Mouse (Mus musculus) forebrain, embryonic 14.5 days (tissue): Measurements from ENCODE around the gene Prss53. TPM values are rescaled to one million over a fixed set of nuclear protein-coding genes. Genes with fewer than 3 reads are reported as not detected.

Experiments
- ATAC-seq: fragments of 200-750 bp; cut with Nextera tagmentation; 2 replicates; pipeline ENCODE4 v1.8.0; 2017; ENCODE audit warnings: mild to moderate bottlenecking, moderate library complexity
- DNase-seq: peaks from one replicate; pipeline ENCODE4 v3.0.0-alpha.2; 2015; ENCODE audit warnings: low spot score
- H3K27ac ChIP-seq: fragments of 300-500 bp; sonication (generic); 2 replicates; pipeline ENCODE4 v1.5.1; 2014; ENCODE audit warnings: low read depth, mild to moderate bottlenecking, control low read depth, low read length, moderate library complexity
- H3K27me3 ChIP-seq: fragments of 300-500 bp; sonication (generic); replicated peaks from 2 replicates; pipeline ENCODE4 v1.6.1; 2014; ENCODE audit warnings: low read length, control low read depth, mixed read lengths; ENCODE audit not compliant: control insufficient read depth, insufficient read depth
- H3K36me3 ChIP-seq: fragments of 300-500 bp; sonication (generic); 2 replicates; pipeline ENCODE4 v1.6.1; 2014; ENCODE audit warnings: low read length, control low read depth; ENCODE audit not compliant: control insufficient read depth, insufficient read depth
- H3K4me1 ChIP-seq: fragments of 300-500 bp; sonication (generic); 2 replicates; pipeline ENCODE4 v1.6.1; 2014; ENCODE audit warnings: antibody characterized with exemption, low read length, control low read depth; ENCODE audit not compliant: control insufficient read depth, insufficient read depth
- H3K4me2 ChIP-seq: fragments of 300-500 bp; sonication (generic); 2 replicates; pipeline ENCODE4 v1.6.1; 2014; ENCODE audit warnings: mild to moderate bottlenecking, control low read depth, low read length
- H3K4me3 ChIP-seq: fragments of 300-500 bp; sonication (generic); 2 replicates; pipeline ENCODE4 v1.5.1; 2014; ENCODE audit warnings: low read depth, low read length, control low read depth
- H3K9ac ChIP-seq: fragments of 300-500 bp; sonication (generic); 2 replicates; pipeline ENCODE4 v1.6.1; 2014; ENCODE audit warnings: mild to moderate bottlenecking, low read length, control low read depth, moderate library complexity
- H3K9me3 ChIP-seq: fragments of 300-500 bp; sonication (generic); replicated peaks from 2 replicates; pipeline ENCODE4 v1.6.1; 2016; ENCODE audit warnings: low read length, control low read depth, mixed read lengths; ENCODE audit not compliant: control insufficient read depth
- WGBS: fragments of 180-500 bp; shearing (Covaris S2); extraction: QIAGEN DNeasy Blood & Tissue Kit; methylation state at CpG from one replicate; pipeline ENCODE4 v1.1.7; 2014; 5-methylcytosine and 5-hydroxymethylcytosine counted together
- polyA plus RNA-seq: library from polyadenylated mRNA; unstranded; fragments of >200 nt; fragmentation: Nextera tagmentation; extraction: Ambion mirVana; gene quantifications from 2 replicates; pipeline ENCODE4 v1.2.1, GENCODE M21; 2014

Gene Prss53
- polyA plus RNA-seq, 1 experiment from 2014 or later = 0.61 TPM

GRCm38 (mm10) chr7:127919290-127919689 lies 28.5 kb upstream of the Prss53 start:
- H3K4me3 ChIP-seq = no peak overlapping the region
- ATAC-seq = no peak
- H3K4me2 ChIP-seq = no peak overlapping the region
- H3K9me3 ChIP-seq = no peaks in the 10 kb centered on the region
- H3K27ac ChIP-seq = no peak overlapping the region
- 77% methylated on average over 7 of the region's 7 CpGs for WGBS
- H3K9ac ChIP-seq = no peak overlapping the region
- no peaks in the 10 kb centered on the region for H3K4me1 ChIP-seq
- no peaks in the 10 kb centered on the region for H3K27me3 ChIP-seq
- no peak for DNase-seq
- H3K36me3 ChIP-seq = peaks cover 68% of the 10 kb centered on the region

- Histone ChIP-seq H3K9me3 (no peaks in the 10 kb centered on the region), H3K4me1 (peaks cover under 1% of the 10 kb centered on the region; the same call in 1 of the 2 replicates), H3K4me2 (no peak overlapping the region), H3K9ac (no peak overlapping the region), H3K27me3 (no peaks in the 10 kb centered on the region), H3K27ac (no peak overlapping the region), H3K36me3 (peaks cover 58% of the 10 kb centered on the region), H3K4me3 (no peak overlapping the region)
- ATAC-seq (no peak), DNase-seq (peak; percentile 29)
- WGBS = 57% methylated on average over 3 of the region's 3 CpGs
These were observed 27.4 kb upstream of the Prss53 start for GRCm38 (mm10) chr7:127918203-127918602.

GRCm38 (mm10) chr7:127915293-127915692 lies 24.5 kb upstream of the Prss53 start:
- Histone ChIP-seq H3K27ac (no peak overlapping the region), H3K4me2 (no peak overlapping the region), H3K9me3 (no peaks in the 10 kb centered on the region), H3K4me1 (peaks cover 4% of the 10 kb centered on the region; the same call in 1 of the 2 replicates), H3K4me3 (no peak overlapping the region), H3K27me3 (no peaks in the 10 kb centered on the region), H3K36me3 (peaks cover 38% of the 10 kb centered on the region), H3K9ac (no peak overlapping the region)
- DNase-seq = no peak
- no peak for ATAC-seq
- WGBS = 92% methylated on average over 12 of the region's 12 CpGs

- H3K9me3 ChIP-seq = no peaks in the 10 kb centered on the region
- 31% methylated on average over 4 of the region's 4 CpGs for WGBS
- peaks cover 45% of the 10 kb centered on the region for H3K36me3 ChIP-seq
- peaks cover 4% of the 10 kb centered on the region; the same call in 1 of the 2 replicates for H3K4me1 ChIP-seq
- peak overlapping the region; percentile 76 for H3K9ac ChIP-seq
- DNase-seq (no peak), ATAC-seq (no peak)
- H3K4me2 ChIP-seq = peak overlapping the region; percentile 58
- H3K27me3 ChIP-seq = no peaks in the 10 kb centered on the region
- peak overlapping the region; percentile 90 for H3K4me3 ChIP-seq
- H3K27ac ChIP-seq = no peak overlapping the region
These were observed 22.2 kb upstream of the Prss53 start for GRCm38 (mm10) chr7:127912938-127913337.

- H3K4me3 ChIP-seq = peak within 1 kb of the TSS; percentile 90
- WGBS = under 1% methylated on average over 40 of the region's 40 CpGs
- H3K9ac ChIP-seq = peak within 1 kb of the TSS; percentile 76
- peaks cover 45% of the 10 kb centered on the region for H3K36me3 ChIP-seq
- H3K9me3 ChIP-seq = no peaks in the 10 kb centered on the region
- peak; percentile 97 for ATAC-seq
- no peaks in the 10 kb centered on the region for H3K27me3 ChIP-seq
- peak within 1 kb of the TSS; percentile 61; the same call in 1 of the 2 replicates for H3K27ac ChIP-seq
- peak; percentile 97 for DNase-seq
- H3K4me1 ChIP-seq = peaks cover 4% of the 10 kb centered on the region; the same call in 1 of the 2 replicates
- H3K4me2 ChIP-seq = peak within 1 kb of the TSS; percentile 58
These were observed 21.6 kb upstream of the Prss53 start, which contains the start of gene Kat8 for GRCm38 (mm10) chr7:127912190-127912871. Gene Kat8 (plus strand): TSS chr7:127912516.

- H3K9me3 ChIP-seq = no peaks in the 10 kb centered on the region
These were observed 17.9 kb upstream of the Prss53 start for GRCm38 (mm10) chr7:127908656-127909055.

GRCm38 (mm10) chr7:127907939-127908338 lies 17.2 kb upstream of the Prss53 start:
- DNase-seq = no peak
- H3K36me3 ChIP-seq = peaks cover 47% of the 10 kb centered on the region

More at GRCm38 (mm10) chr7:127908656-127909055, 17.9 kb upstream of the Prss53 start:
- H3K9ac ChIP-seq = no peak overlapping the region
- H3K27me3 ChIP-seq = no peaks in the 10 kb centered on the region
- no peak for DNase-seq
- H3K27ac ChIP-seq = no peak overlapping the region
- H3K36me3 ChIP-seq = peaks cover 47% of the 10 kb centered on the region
- peaks cover 15% of the 10 kb centered on the region for H3K4me1 ChIP-seq
- 90% methylated on average over 4 of the region's 4 CpGs for WGBS
- no peak overlapping the region for H3K4me2 ChIP-seq
- H3K4me3 ChIP-seq = no peak overlapping the region
- no peak for ATAC-seq

GRCm38 (mm10) chr7:127903971-127904796 lies 13.4 kb upstream of the Prss53 start, which contains the start of gene Bckdk:
Gene Bckdk (plus strand): TSS chr7:127904082.
- peak within 1 kb of the TSS; percentile 57 for H3K4me3 ChIP-seq
- peak within 1 kb of the TSS; percentile 81 for H3K4me2 ChIP-seq
- ATAC-seq = peak; percentile 95
- DNase-seq = peak; percentile 85
- 9% methylated on average over 38 of the region's 38 CpGs for WGBS
- H3K36me3 ChIP-seq = peaks cover 41% of the 10 kb centered on the region
- H3K27me3 ChIP-seq = no peaks in the 10 kb centered on the region
- no peaks in the 10 kb centered on the region for H3K9me3 ChIP-seq
- H3K27ac ChIP-seq = peak within 1 kb of the TSS; percentile 78
- H3K4me1 ChIP-seq = peaks cover 11% of the 10 kb centered on the region
- H3K9ac ChIP-seq = peak within 1 kb of the TSS; percentile 90

More at GRCm38 (mm10) chr7:127907939-127908338, 17.2 kb upstream of the Prss53 start:
- H3K4me2 ChIP-seq = no peak overlapping the region
- H3K9ac ChIP-seq = no peak overlapping the region
- WGBS = 93% methylated on average over 12 of the region's 12 CpGs
- H3K4me1 ChIP-seq = peaks cover 12% of the 10 kb centered on the region
- no peak overlapping the region for H3K4me3 ChIP-seq
- no peak for ATAC-seq
- H3K27me3 ChIP-seq = no peaks in the 10 kb centered on the region
- no peak overlapping the region for H3K27ac ChIP-seq
- no peaks in the 10 kb centered on the region for H3K9me3 ChIP-seq
